Mouse (Mus musculus) small intestine, adult 2 months (tissue): ENCODE results near the gene Igflr1. TPM values are rescaled to one million over a fixed set of nuclear protein-coding genes. Genes with fewer than 3 reads are reported as not detected.

Experiments used
- H3K27ac ChIP-seq: fragments of 200-500 bp; 2 replicates; pipeline ENCODE4 v1.5.1; 2012; ENCODE audit warnings: low read depth, low read length, control low read depth, inconsistent platforms; ENCODE audit not compliant: insufficient read depth
- H3K27me3 ChIP-seq: fragments of 200-500 bp; 2 replicates; pipeline ENCODE4 v1.6.1; 2012; ENCODE audit warnings: mild to moderate bottlenecking, moderate library complexity, low read length, inconsistent platforms; ENCODE audit not compliant: control insufficient read depth, insufficient read depth
- H3K36me3 ChIP-seq: fragments of 200-500 bp; 2 replicates; pipeline ENCODE4 v1.6.1; 2012; ENCODE audit warnings: mild to moderate bottlenecking, low read length, control low read depth, inconsistent platforms; ENCODE audit not compliant: control insufficient read depth, insufficient read depth
- H3K4me1 ChIP-seq: fragments of 200-500 bp; 2 replicates; pipeline ENCODE4 v1.6.1; 2012; ENCODE audit warnings: low read length, inconsistent platforms, mixed read lengths; ENCODE audit not compliant: control insufficient read depth, insufficient read depth, insufficient read length
- H3K4me3 ChIP-seq: fragments of 200-500 bp; 2 replicates; pipeline ENCODE4 v1.5.1; 2012; ENCODE audit warnings: low read depth, mild to moderate bottlenecking, control low read depth, inconsistent platforms, low read length, moderate library complexity
- CTCF ChIP-seq: fragments of 200-500 bp; IDR thresholded peaks from 2 replicates; pipeline ENCODE4 v1.5.1; 2012; ENCODE audit warnings: low read depth, mild to moderate bottlenecking, control low read depth, inconsistent platforms, low read length, moderate library complexity, mixed read lengths; ENCODE audit not compliant: insufficient replicate concordance, insufficient read length; ENCODE audit errors: extremely low read depth
- POLR2A ChIP-seq: fragments of 200-500 bp; IDR thresholded peaks from 2 replicates; pipeline ENCODE4 v1.6.1; 2012; ENCODE audit warnings: low read depth, mild to moderate bottlenecking, control low read depth, inconsistent platforms, low read length, moderate library complexity
- WGBS: fragments of 180-500 bp; shearing (Covaris S2); methylation state at CpG from one replicate; pipeline ENCODE4 v1.1.7; 2018; 5-methylcytosine and 5-hydroxymethylcytosine counted together
- polyA plus RNA-seq: library from polyadenylated mRNA; depleted of rRNA; stranded (reverse); fragments of >200 nt; gene quantifications from 2 replicates; pipeline ENCODE4 v1.2.3, GENCODE M21; 2012

Gene Igflr1
- polyA plus RNA-seq, 1 experiment: 11.4 TPM

- Histone ChIP-seq H3K27me3 (no peaks in the 10 kb centered on the region), H3K4me1 (peaks cover 18% of the 10 kb centered on the region), H3K4me3 (no peak overlapping the region), H3K36me3 (no peaks in the 10 kb centered on the region), H3K27ac (no peak overlapping the region)
- TF ChIP-seq POLR2A (no peak), CTCF (no peak)
- 75% methylated on average over 4 of the region's 4 CpGs for WGBS
These were observed 29.3 kb downstream of the Igflr1 start for GRCm38 (mm10) chr7:30594510-30595024.

GRCm38 (mm10) chr7:30596093-30596492, 30.9 kb downstream of the Igflr1 start:
- no peak overlapping the region for H3K27ac ChIP-seq
- H3K4me1 ChIP-seq: peaks cover 12% of the 10 kb centered on the region; the same call in 1 of the 2 replicates
- TF ChIP-seq POLR2A (no peak), CTCF (no peak)
- WGBS: 81% methylated on average over 5 of the region's 5 CpGs
- no peaks in the 10 kb centered on the region for H3K27me3 ChIP-seq
- H3K36me3 ChIP-seq: no peaks in the 10 kb centered on the region
- H3K4me3 ChIP-seq: no peak overlapping the region

- TF ChIP-seq CTCF (no peak), POLR2A (no peak)
- WGBS: 90% methylated on average over 5 of the region's 5 CpGs
- no peak overlapping the region for H3K4me3 ChIP-seq
These were observed 31.6 kb downstream of the Igflr1 start for GRCm38 (mm10) chr7:30596811-30597210.

GRCm38 (mm10) chr7:30598786-30599185, 33.6 kb downstream of the Igflr1 start, which contains the start of gene Zbtb32:
Zbtb32 (minus strand) TSS chr7:30598909.
- TF ChIP-seq CTCF: no peak
- TF ChIP-seq POLR2A: no peak
- no peaks in the 10 kb centered on the region for H3K27me3 ChIP-seq
- H3K36me3 ChIP-seq: no peaks in the 10 kb centered on the region
- 94% methylated on average over 12 of the region's 12 CpGs for WGBS
- no peak within 1 kb of the TSS for H3K27ac ChIP-seq
- H3K4me3 ChIP-seq: peak within 1 kb of the TSS; percentile 14; the same call in 1 of the 2 replicates
- H3K4me1 ChIP-seq: peaks cover 19% of the 10 kb centered on the region; the same call in 1 of the 2 replicates

More at GRCm38 (mm10) chr7:30596811-30597210, 31.6 kb downstream of the Igflr1 start:
- Histone ChIP-seq H3K27ac (no peak overlapping the region), H3K4me1 (peaks cover 12% of the 10 kb centered on the region; the same call in 1 of the 2 replicates), H3K27me3 (no peaks in the 10 kb centered on the region), H3K36me3 (no peaks in the 10 kb centered on the region)

GRCm38 (mm10) chr7:30599933-30600353, 34.7 kb downstream of the Igflr1 start:
- Histone ChIP-seq H3K27me3 (no peaks in the 10 kb centered on the region), H3K4me1 (peaks cover 13% of the 10 kb centered on the region; the same call in 1 of the 2 replicates), H3K36me3 (no peaks in the 10 kb centered on the region), H3K27ac (peak overlapping the region; percentile 32; the same call in 1 of the 2 replicates), H3K4me3 (peak overlapping the region; percentile 14; the same call in 1 of the 2 replicates)
- TF ChIP-seq CTCF (no peak), POLR2A (no peak)
- under 1% methylated on average over 16 of the region's 16 CpGs for WGBS

- TF ChIP-seq POLR2A: no peak
- TF ChIP-seq CTCF: no peak
- WGBS: 41% methylated on average over 7 of the region's 7 CpGs
- peak overlapping the region; percentile 32 for H3K27ac ChIP-seq
- no peaks in the 10 kb centered on the region for H3K27me3 ChIP-seq
- H3K36me3 ChIP-seq: no peaks in the 10 kb centered on the region
- H3K4me3 ChIP-seq: no peak overlapping the region
- H3K4me1 ChIP-seq: peaks cover 13% of the 10 kb centered on the region; the same call in 1 of the 2 replicates
These were observed 35.4 kb downstream of the Igflr1 start for GRCm38 (mm10) chr7:30600651-30601050.

- Histone ChIP-seq H3K27me3 (no peaks in the 10 kb centered on the region), H3K27ac (peak overlapping the region; percentile 52), H3K4me1 (peaks cover 16% of the 10 kb centered on the region), H3K36me3 (no peaks in the 10 kb centered on the region), H3K4me3 (no peak overlapping the region)
- WGBS: 16% methylated on average over 3 of the region's 3 CpGs
- no peak for TF ChIP-seq CTCF
- TF ChIP-seq POLR2A: no peak
These were observed 37.4 kb downstream of the Igflr1 start for GRCm38 (mm10) chr7:30602583-30602982.
